Mouse (Mus musculus) liver, postnatal 0 days (tissue): ENCODE measurements around the gene Tldc1.
A peak's percentile ranks its signal among the peaks of the same experiment; 100 is the strongest.

Experiments used
- CTCF ChIP-seq: sonication (generic); IDR thresholded peaks from 2 replicates; pipeline ENCODE4 v1.5.1; 2016; ENCODE audit warnings: antibody characterized with exemption, low read depth
- EP300 ChIP-seq: IDR thresholded peaks from 2 replicates; pipeline ENCODE4 v1.6.1; 2016; ENCODE audit warnings: antibody characterized with exemption, low read depth, mild to moderate bottlenecking

- TF ChIP-seq EP300 (peak; percentile 52; the same call in 1 of the 2 replicates), CTCF (no peak)
Observed at GRCm38 (mm10) chr8:119812650-119813431, 34.6 kb upstream of the Tldc1 start.
